Mouse (Mus musculus) layer of hippocampus, adult 9-10 months (tissue): ENCODE data around the gene Dop1a.
A peak's percentile ranks its signal among the peaks of the same experiment; 100 is the strongest.

Experiments
- DNase-seq: peaks from one replicate; pipeline ENCODE4 v3.0.0; 2022; ENCODE audit warnings: low spot score

Gene Dop1a

DNA sequence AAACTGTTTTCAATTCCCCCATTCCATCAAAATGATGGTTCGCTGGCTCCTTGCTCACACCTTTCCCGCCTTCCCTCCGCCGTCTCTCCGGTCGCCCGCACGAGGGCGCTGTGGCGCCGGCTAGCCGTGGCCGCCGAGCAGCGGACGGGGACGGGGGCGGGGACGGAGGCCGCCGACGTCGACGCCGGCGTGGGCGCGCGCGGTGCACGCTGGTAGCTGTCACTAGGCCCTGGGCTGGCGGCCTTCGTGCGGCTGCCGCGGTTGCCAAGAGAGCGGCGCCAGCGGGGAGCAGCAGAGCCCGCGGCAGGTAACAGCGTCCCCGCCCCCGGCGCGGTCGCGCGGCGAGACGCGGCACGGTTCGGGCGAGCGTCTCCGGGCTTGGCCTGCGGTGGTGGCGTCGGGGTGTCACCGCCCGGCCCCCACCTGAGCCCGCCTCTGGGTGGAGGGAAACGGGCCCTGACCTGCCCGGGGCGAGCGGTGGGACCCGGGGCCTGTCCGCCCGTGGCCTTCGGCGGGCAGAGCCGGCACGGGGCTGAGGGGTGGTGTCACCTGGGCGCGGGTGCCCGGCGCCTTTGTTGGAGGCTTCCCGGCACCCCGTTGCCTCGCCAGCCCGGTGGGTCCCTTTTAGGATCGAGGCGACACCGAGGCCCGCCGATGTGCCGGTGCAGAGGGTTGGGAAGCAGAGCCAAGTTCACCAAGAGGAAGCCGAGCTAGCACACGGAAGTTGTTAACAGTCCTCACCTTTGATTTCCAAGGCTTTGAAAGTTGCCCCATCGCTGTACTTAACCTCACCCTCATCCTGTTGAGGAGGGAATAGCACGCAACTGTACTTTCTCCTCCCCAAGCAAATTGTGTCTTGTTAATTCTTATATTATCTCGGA lies at the start of gene Dop1a:
Dop1a (plus strand) TSS at position 165 of the 881 bp plus-strand sequence.
- no peak for DNase-seq

DNA sequence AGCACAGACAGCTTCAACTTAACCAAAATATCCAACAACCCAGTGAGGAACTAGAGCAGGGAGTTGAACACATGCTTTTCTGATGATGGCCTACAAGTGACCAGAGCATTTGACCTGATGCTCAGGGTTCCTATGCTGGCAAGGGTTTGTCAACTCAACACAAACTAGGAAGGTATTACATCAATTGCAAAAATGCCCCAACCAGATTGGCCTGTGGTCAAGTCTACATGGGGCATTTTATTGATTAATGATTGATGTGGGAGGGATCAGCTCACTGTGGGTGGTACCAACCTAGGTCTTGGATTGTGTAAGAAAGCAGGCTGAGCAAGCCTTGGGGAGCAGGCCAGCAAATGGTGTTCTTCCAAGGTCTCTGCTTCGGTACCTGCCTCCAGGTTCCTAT lies 49.0 kb upstream of the Dop1a start:
- DNase-seq: no peak

DNA sequence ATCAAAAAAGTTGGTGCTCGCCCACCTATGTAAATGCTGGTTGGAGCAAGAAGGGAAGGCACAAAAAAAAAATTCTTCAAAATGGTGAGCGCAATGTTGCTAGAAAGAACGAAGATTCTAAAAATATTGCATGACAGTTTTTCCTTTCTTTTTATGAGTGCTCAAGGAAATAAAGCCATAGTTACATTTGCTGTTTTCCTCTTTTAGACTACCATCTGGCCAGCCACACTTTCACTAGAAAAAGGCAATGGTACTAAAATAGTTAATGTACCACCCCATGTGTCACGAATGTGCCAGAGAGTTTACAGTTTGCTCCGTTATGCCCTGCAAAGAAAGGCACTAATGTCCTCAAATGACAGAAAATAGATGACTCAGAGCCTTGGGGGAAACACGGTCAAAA lies 47.6 kb upstream of the Dop1a start:
- no peak for DNase-seq

DNA sequence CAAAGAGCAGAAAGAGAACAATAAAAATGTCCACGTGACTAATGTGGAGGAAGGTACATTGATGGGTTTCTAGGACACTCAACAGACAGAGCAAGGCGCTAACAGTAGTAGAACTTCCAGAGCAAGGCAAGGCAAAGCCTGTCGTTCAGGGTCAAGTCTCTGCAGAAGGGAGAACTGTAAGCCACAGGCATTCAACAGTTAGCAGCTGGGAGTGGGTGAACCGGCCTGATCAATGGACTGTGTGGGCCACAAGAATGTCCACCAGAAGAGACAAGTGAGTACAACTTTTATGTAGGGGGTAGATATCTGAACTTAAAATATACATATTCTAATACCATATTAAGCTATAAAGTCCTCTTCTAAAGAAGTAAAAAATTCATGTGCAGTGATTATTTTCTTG lies 43.6 kb upstream of the Dop1a start:
- no peak for DNase-seq

DNA sequence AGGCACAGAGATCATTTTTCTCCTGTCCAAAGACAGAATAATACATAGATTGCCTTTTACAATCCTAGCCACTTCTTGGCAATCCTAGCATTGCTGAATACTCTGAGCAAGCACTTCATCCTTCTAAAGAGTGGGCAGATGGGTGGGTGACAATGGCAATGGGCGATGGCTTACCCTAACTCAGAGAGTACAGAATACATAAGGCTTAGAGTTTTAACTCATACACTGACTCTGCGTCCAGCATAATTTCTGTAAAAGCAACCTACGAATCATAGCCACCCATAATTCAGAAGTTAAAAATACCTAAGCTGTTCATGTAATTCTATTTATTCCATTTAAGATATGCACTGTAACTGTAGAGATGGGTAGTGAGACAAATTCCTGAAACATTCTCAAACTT lies 31.4 kb upstream of the Dop1a start:
- no peak for DNase-seq

DNA sequence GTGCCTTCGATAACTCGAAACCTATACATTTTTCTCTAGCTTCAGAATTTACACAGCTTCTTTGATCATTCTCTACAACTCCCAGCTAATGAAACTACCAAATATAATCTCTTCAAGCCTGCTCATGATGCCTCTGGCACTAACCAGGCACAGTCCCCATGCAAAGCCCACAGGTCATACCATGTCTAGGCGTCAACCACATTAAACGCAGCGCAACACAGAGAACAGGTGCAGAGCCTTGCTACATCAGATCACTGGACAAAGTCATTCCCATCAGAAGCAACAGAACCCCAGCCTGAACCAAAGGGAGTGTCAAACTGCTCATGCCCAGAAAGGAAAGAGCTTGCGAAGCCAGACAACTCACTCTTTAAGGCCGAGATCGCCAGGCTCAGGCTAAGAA lies 30.3 kb upstream of the Dop1a start:
- DNase-seq: no peak

DNA sequence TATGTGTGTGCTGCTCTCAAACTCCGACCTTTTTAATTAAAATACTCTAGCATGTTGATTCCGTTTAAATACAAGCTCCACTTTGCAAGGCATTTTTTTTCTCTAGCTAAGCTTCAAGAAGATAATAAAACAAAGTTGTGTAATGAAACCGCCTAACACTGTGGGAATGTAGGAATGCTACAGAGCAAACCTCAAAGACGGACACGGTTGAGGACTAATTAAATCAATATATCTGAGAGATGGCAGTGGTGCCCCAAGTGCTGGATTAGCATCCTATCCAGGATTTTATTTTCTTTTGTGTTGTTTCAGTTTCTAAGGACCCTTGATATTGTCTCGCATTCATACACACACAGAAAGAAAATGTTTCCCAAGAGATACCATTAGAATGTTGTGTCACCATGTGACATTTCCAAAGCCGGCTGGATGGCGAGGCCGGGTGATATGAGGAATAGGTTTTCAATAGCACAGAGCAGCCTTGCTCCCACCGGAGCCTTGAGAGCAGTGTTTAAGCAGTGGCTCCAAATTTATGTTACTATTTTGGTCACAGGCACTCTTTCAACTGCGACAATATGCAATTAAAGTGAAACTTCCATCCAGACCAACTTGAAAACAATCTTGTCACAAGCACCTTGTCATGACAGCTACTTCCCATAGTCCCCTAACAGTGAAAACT lies 28.5 kb upstream of the Dop1a start:
- DNase-seq: no peak

DNA sequence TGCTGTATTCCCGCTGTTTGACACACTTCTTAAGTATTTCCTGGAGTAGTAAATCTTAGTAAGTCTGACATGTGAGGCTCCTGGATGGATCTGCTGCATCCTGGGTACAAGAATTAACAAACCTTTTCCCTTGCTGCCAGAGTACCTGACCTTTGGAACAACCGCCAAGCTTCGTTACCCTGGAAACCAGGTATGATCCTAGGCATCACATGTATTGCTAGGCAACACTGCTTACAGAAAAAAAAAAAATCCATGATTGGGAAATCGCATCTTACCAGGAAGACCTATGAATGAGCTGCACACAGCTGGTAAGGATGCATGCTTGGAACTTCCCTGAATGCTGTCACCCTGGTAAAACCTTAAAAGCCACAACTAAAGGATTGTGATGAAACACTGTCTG lies 24.7 kb upstream of the Dop1a start:
- no peak for DNase-seq

DNA sequence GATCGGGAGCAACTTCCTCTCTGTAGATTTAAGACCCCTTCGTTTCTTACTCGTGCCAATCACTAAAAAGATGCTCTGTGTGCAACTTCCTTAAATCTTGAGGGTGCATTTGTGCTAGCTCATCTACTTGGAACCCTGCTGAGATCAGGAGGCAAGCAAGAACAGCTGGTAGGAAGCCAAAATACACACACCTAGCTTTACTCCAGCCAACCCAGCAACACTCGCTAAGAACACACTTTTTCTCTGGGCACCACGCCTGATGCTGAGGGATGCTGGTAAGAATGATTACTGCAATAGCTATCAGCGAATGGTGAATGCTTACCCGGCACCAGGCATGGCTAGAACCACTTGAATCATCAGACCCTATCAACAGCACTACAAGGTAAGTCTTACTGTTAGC lies 20.1 kb upstream of the Dop1a start:
- no peak for DNase-seq

DNA sequence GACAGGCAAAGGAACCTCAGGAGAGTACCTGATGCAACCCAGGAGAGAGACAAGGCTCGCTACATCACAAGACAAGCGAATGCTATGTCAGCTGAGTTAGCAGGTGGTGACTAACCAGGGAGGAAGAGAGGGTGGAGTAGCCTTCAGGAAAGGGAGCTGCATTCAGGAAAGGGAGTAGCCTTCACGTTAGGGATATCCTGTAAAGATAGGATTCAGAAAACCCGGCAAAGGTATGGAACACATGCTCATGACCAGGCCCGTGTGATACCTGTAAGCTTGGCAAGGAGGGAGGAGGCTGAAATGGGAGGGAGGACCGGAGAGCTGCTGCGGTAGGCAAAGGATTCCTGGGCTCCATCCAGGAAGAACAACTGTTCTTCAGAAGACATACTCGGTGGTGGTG lies 19.5 kb upstream of the Dop1a start:
- DNase-seq: no peak

DNA sequence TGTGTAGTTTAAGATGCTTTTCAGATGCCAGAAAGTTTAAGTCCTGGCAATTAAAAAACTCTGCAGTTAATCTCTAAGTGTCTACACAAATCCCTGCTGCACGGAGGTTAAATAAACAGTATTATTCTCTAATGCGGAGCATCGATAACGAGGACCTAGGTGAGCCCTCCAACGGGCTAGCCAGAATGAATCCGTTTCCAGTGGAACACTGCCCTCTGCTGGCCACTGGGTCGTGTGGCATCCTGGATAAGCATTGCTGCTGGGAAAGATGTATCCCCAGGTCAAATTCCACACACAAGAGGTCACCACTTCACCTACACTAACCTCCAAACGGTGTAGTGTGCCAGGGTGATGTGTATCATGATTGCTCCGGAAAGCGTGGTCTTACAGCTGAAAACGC lies 17.4 kb upstream of the Dop1a start:
- no peak for DNase-seq

DNA sequence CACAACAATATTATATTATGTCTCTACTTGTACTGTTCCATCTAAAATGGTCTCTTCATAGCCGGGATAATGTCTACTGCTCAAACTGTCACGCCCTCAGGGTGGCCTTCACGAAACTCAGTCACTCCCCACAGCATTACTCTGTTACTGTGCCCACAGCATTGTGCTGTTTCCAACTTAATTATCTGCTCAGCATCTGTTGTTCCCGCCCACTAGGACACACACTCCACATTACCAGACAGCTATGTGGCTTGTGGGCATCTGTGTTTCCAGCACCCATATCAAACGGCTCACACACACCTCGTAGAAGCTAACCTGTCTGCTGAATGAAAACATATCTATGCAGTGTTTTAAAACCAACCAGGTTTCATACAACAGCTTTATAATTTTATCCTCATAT lies 15.9 kb upstream of the Dop1a start:
- no peak for DNase-seq

DNA sequence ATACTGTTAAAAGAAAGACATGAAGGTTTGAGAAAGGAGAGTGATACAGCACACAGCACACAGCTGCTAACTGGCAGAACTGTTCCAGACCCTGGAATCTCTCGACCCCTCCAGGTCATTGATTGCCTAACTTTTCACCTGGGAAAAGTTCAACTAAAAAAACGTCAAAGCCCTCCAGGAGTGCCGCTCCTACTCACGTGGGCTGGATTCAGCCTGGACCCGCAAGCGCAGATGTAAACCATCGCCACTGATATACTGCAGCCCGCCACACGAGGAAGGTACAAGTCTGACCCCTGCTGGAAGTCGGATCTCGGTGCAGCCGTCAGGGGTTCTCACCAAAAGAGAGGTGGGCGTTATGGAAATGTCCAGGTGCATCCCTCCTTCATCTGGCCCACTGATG lies 15.3 kb upstream of the Dop1a start:
- DNase-seq: no peak

DNA sequence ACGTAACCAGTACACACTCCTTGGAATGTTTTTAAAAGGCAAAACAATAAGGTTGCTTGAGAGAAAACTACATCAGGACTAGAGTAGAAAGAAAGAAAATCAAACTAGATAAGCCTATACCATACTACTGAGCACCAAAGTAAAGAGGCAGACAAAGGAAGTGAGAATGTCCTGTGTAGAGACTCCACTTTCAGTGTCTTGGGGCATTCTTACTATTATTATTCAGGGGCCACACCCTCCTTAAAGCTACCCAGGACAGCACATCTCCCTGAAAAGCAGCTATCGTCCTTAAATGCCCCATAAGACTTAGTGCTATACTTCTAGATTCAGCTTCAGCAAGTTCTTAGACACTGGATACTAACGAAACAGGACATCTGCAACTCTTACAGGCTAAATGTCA lies 13.3 kb upstream of the Dop1a start:
- no peak for DNase-seq

DNA sequence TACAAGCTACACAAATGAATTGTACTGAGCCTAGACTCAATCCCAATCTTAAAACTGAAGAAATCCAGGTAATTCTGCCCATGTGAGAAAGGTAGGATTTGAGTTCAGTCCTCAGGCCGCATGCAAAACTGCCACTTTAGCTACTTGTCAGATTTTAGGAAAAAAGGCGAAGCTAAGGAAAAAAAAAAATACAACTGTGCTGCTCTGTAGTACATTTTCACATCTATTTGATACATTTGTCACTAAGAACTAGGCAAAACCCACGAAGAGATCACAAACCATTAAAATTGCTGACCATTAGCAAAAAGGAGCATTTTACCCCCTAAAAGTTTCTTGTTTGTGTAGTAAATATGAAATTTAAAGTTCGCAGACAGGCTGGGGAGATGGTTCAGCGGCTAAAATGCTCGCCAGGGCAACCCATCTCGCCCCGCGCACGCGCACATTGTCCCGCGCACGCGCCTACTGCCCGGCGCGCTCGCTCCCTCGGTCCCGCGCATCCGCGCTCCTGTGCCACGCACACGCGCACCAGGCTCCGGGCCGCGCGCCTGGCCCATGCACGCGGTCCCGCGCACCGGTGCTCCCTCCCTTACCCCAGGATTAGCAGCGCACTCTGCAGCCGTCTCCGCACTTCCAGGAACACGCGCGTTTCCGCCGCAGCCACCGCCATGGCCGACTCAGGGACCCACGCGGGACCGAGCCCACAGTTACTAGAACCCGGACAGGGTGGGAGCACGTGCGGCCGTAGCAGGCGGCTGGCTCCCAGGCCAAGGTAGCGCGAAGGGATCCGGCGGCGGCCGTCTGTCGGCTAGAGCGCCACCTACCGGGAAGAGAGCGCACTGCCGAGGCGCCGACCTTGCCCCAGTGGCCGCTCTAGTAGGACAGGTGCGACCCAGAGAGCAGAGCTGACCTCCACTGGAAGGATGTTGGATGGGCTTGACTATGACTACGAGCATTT lies 2.5 kb upstream of the Dop1a start, which contains the start of gene Ube2cbp:
Ube2cbp (minus strand) TSS at position 800 of the 955 bp plus-strand sequence.
- peak; percentile 75 for DNase-seq

DNA sequence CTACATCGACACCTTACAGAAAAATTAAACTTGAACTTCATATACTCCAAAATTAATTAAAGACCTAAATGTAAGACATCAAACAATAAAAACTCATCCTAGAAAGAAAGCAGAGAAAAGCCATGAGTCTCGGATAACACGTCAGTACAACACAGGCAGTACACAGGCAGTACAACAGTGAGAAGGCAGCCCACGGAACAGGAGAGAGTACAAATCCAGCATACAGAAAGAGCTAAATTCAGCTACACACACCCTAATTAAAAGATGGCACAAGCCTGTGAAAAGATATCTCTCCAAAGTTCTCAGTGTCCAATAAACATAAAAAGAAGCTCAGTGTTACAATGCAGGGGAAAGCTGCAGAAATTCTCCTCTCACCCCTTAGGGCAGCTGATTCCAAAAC lies 9.0 kb downstream of the Dop1a start:
- DNase-seq: no peak

DNA sequence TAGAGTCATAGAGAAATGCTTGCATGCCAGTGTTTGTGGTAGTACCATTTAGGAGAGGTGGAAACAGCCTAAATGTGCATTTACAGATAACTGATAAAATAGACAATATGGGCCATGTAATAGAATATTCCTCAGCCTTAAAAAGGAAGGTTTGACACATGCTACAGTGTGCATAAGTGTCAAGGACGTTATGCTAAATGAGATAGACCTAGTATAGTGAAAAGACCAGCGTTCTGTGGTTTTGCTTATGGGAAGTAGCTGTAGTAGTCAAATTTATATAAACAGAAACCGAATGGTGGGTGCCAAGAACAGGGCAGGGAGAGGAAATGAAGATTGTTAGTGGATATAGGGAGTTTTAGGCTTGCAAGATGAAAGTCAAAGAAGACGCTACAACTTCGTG lies 9.8 kb downstream of the Dop1a start:
- no peak for DNase-seq

DNA sequence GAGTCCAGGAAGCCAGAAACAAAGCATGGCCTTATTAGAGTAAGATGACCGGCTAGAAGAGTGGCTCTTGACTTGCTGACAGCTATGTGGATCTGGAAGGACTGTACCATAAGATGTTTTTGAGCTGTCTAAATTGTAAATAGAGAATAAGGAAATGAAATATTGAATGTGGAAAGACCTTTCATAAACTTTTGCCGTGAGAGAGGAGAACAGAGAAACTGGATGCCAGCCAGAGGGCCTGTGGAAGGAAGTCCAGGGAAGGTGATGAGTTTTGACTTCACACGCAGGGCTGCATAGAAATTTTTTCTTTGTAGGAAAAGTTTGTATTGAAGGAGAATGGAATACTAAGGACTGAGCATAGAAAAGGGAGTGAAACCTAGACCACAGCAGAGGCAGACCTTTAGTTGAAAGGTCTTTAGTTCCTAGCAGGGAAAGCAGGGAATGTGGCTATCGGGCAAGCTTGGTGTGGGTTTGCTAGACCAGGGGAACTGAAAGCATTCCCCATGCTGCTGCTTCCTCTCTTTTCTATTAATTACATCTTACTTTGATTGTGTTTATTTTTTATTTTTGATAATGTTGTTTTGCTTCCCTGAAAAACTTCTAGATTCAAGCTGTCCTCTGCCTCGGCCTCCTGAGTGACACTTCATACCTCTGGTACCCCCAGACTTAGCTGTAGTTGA lies 11.6 kb downstream of the Dop1a start:
- no peak for DNase-seq

DNA sequence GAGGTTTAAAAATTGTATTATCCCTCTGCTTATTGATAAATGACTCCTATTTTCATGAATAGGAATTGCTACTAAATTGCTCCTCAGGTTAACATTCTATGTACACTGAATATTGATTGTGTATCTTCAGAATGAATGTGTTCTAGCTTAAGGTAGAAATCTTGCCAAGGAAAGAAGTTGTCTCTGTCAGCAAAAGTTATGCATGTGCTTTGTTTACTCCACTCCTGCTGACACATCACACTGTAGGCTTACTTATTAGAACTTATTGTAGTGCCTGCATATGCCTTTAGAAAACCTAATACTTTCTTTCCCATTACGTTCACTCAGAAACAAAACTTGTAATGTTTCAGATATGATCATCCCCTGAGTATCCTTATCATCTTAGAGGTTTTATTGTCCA lies 15.3 kb downstream of the Dop1a start:
- no peak for DNase-seq

DNA sequence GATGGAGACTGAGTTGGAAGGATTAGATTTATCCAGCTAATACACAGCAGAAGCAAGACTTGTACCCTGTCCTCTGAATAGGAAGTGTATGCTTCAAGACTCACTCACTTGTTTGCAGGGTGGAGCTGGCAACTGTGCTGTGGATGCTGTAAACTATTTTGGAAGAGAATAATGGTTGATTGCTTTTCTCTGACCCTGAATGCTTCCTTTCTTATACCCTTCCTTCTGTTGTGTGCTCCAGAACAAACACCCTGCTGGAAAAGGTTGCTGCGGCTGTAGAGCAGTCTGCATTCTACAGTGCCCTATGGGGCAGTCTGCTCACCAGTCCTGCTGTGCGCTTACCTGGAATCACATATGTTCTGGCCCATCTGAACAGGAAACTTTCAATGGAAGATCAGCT lies 24.8 kb downstream of the Dop1a start:
- no peak for DNase-seq

DNA sequence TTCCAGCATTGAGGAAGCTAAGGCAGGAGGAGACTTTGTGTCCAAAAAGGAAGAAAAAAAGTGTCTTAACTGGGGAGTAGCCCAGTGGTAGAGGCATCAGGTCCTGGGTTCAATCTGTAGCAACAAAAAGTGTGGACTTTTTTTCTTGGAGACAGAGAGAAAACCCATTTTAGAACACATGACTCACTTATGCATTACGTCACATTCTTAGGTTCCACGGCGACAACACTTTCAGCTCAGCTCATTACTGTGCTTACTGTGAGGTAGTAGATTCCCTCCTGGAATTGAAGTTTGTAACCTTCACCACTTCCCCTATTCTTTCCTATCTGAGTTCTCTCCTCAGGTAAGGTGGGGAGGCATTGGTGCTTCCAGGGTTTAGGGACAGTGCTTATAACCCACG lies 29.3 kb downstream of the Dop1a start:
- DNase-seq: no peak

DNA sequence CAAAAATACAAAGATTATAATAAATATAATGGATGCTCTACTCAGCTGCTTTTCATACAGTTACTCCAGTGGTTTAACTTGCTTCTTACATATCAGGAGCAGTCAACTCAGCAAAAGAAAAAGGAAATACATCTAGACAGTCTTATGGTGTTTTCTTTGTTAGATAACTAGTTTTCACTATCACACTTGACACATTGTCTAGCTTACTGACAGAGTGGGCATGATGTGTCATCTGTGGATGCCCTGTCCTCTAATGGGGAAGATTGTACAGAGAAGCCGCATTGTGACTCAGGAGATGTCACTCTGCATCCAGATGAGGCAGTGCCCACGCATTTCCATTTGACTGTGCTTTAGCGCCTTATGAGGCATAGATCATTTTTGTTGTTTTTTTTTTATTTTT lies 32.1 kb downstream of the Dop1a start:
- DNase-seq: no peak
